Mouse (Mus musculus): ENCODE measurements around the gene Fkbp15. TPM values are rescaled to one million over a fixed set of nuclear protein-coding genes. Genes with fewer than 3 reads are reported as not detected.
A peak's percentile ranks its signal among the peaks of the same experiment; 100 is the strongest.

The Fkbp15 gene
- polyA plus RNA-seq, 1 experiment from 2014 or later = 22.5 TPM

GRCm38 (mm10) chr4:62357631-62358148 lies 2.7 kb downstream of the Fkbp15 start:
- no peak for TF ChIP-seq CTCF (IDR thresholded peaks at IDR 0.05)
- ChIA-PET POLR2A (no interaction called here), CTCF (interaction anchor here (1.1 kb wide), 1 partner anchor 10 kb away, joined by 3 read pairs; no protein-coding TSS in a partner anchor)
- in situ Hi-C loops (cut with MboI; ENCODE audit: low pct_unique_long_range_greater_than_20kb) = loop anchor here (10.0 kb wide), 1 partner anchor 63 kb away; no protein-coding TSS in a partner anchor
- no peak for DNase-seq (ENCODE audit: low read depth, low spot score)
- ATAC-seq = no peak
- no peaks in the 10 kb centered on the region for H3K27me3 ChIP-seq

GRCm38 (mm10) chr4:62349371-62349770 lies 11.0 kb downstream of the Fkbp15 start:
- TF ChIP-seq CTCF (IDR thresholded peaks at IDR 0.05) = no peak
- CTCF ChIA-PET = interaction anchor here (0.9 to 2.1 kb wide), 2 partner anchors 10 kb away, joined by 3 to 6 read pairs; no protein-coding TSS in a partner anchor

GRCm38 (mm10) chr4:62348329-62348705 lies 12.0 kb downstream of the Fkbp15 start:
- CTCF ChIA-PET = interaction anchor here (0.9 to 2.1 kb wide), 3 partner anchors 9 to 11 kb away, joined by 3 to 6 read pairs (median 3); no protein-coding TSS in a partner anchor
- ATAC-seq = no peak
- POLR2A ChIA-PET = no interaction called here
- in situ Hi-C loops (cut with MboI; ENCODE audit: low pct_unique_long_range_greater_than_20kb) = no loop called here
- DNase-seq (ENCODE audit: low read depth, low spot score) = no peak
- TF ChIP-seq CTCF (IDR thresholded peaks at IDR 0.05) = no peak
- H3K27me3 ChIP-seq = no peaks in the 10 kb centered on the region

More at GRCm38 (mm10) chr4:62349371-62349770, 11.0 kb downstream of the Fkbp15 start:
- in situ Hi-C loops (cut with MboI; ENCODE audit: low pct_unique_long_range_greater_than_20kb) = no loop called here
- H3K27me3 ChIP-seq = no peaks in the 10 kb centered on the region
- DNase-seq (ENCODE audit: low read depth, low spot score) = no peak
- no peak for ATAC-seq
- POLR2A ChIA-PET = no interaction called here

GRCm38 (mm10) chr4:62347605-62348328 lies 12.6 kb downstream of the Fkbp15 start:
- no peak for TF ChIP-seq CTCF (IDR thresholded peaks at IDR 0.05)
- in situ Hi-C loops (cut with MboI; ENCODE audit: low pct_unique_long_range_greater_than_20kb) = no loop called here
- ATAC-seq (no peak), DNase-seq (ENCODE audit: low read depth, low spot score) (no peak)
- no peaks in the 10 kb centered on the region for H3K27me3 ChIP-seq
- ChIA-PET CTCF (interaction anchor here (0.9 to 2.1 kb wide), 2 partner anchors 9 to 10 kb away, joined by 3 to 6 read pairs; no protein-coding TSS in a partner anchor), POLR2A (no interaction called here)

- no peak for ATAC-seq
- in situ Hi-C loops (cut with MboI; ENCODE audit: low pct_unique_long_range_greater_than_20kb) = no loop called here
- CTCF ChIA-PET = no interaction called here
These were observed 14.5 kb downstream of the Fkbp15 start for GRCm38 (mm10) chr4:62345827-62346226.

GRCm38 (mm10) chr4:62344000-62344399 lies 16.3 kb downstream of the Fkbp15 start:
- ChIA-PET POLR2A (no interaction called here), CTCF (interaction anchor here (0.9 kb wide), 1 partner anchor 10 kb away, joined by 3 read pairs; no protein-coding TSS in a partner anchor)
- in situ Hi-C loops (cut with MboI; ENCODE audit: low pct_unique_long_range_greater_than_20kb) = no loop called here
- ATAC-seq = no peak
- TF ChIP-seq CTCF (IDR thresholded peaks at IDR 0.05) = peak; percentile 21
- no peak for DNase-seq (ENCODE audit: low read depth, low spot score)
- no peaks in the 10 kb centered on the region for H3K27me3 ChIP-seq

More at GRCm38 (mm10) chr4:62345827-62346226, 14.5 kb downstream of the Fkbp15 start:
- no peak for TF ChIP-seq CTCF (IDR thresholded peaks at IDR 0.05)
- no peak for DNase-seq (ENCODE audit: low read depth, low spot score)
- no peaks in the 10 kb centered on the region for H3K27me3 ChIP-seq
- POLR2A ChIA-PET = no interaction called here

- ChIA-PET CTCF (interaction anchor here (1.3 to 1.6 kb wide), 2 partner anchors 11 to 22 kb away, joined by 3 to 6 read pairs; no protein-coding TSS in a partner anchor), POLR2A (no interaction called here)
- DNase-seq (ENCODE audit: low read depth, low spot score) (no peak), ATAC-seq (no peak)
- TF ChIP-seq CTCF (IDR thresholded peaks at IDR 0.05) = no peak
- in situ Hi-C loops (cut with MboI; ENCODE audit: low pct_unique_long_range_greater_than_20kb) = no loop called here
- H3K27me3 ChIP-seq = no peaks in the 10 kb centered on the region
These were observed 21.8 kb downstream of the Fkbp15 start for GRCm38 (mm10) chr4:62338536-62338935.

- ChIA-PET CTCF (no interaction called here), POLR2A (interaction anchor here (0.6 to 0.7 kb wide), 2 partner anchors 24 to 56 kb away, joined by 3 read pairs; no protein-coding TSS in a partner anchor)
- no peak for ATAC-seq
- in situ Hi-C loops (cut with MboI; ENCODE audit: low pct_unique_long_range_greater_than_20kb) = no loop called here
- no peak for TF ChIP-seq CTCF (IDR thresholded peaks at IDR 0.05)
- no peaks in the 10 kb centered on the region for H3K27me3 ChIP-seq
- no peak for DNase-seq (ENCODE audit: low read depth, low spot score)
These were observed 28.4 kb downstream of the Fkbp15 start for GRCm38 (mm10) chr4:62331977-62332376.

GRCm38 (mm10) chr4:62328941-62329660 lies 31.2 kb downstream of the Fkbp15 start:
- TF ChIP-seq CTCF (IDR thresholded peaks at IDR 0.05) = no peak
- ChIA-PET CTCF (interaction anchor here (1.3 kb wide), 1 partner anchor 11 kb away, joined by 3 read pairs; no protein-coding TSS in a partner anchor), POLR2A (no interaction called here)
- ATAC-seq (no peak), DNase-seq (ENCODE audit: low read depth, low spot score) (no peak)
- H3K27me3 ChIP-seq = no peaks in the 10 kb centered on the region
- in situ Hi-C loops (cut with MboI; ENCODE audit: low pct_unique_long_range_greater_than_20kb) = no loop called here

- no peak for ATAC-seq
These were observed 34.2 kb downstream of the Fkbp15 start for GRCm38 (mm10) chr4:62326111-62326510.

More at GRCm38 (mm10) chr4:62326111-62326510, 34.2 kb downstream of the Fkbp15 start:
- in situ Hi-C loops (cut with MboI; ENCODE audit: low pct_unique_long_range_greater_than_20kb) = no loop called here
- CTCF ChIA-PET = no interaction called here
- POLR2A ChIA-PET = no interaction called here
- no peaks in the 10 kb centered on the region for H3K27me3 ChIP-seq
- no peak for TF ChIP-seq CTCF (IDR thresholded peaks at IDR 0.05)
- DNase-seq (ENCODE audit: low read depth, low spot score) = no peak
